Mouse (Mus musculus) gastrocnemius, postnatal 25 days (tissue): Measurements from ENCODE around the gene Hipk4. TPM values are rescaled to one million over a fixed set of nuclear protein-coding genes. Genes with fewer than 3 reads are reported as not detected.
"Not testable (repeated sequence)": the region's sequence is repeated elsewhere in the genome, so short reads cannot be mapped to it uniquely, and the experiment has no call there.

Experiments used
- DNase-seq: peaks from one replicate; pipeline ENCODE4 v3.0.0; 2022
- total RNA-seq, 2 experiments: library from RNA; stranded (reverse); gene quantifications; 1 replicate in 1 of 2; 2 replicates in 1 of 2; pipeline ENCODE4 v1.2.3; 2021

The Hipk4 gene
- total RNA-seq, 2 experiments from 2014 or later, result 0.13 to 0.18 TPM

DNA sequence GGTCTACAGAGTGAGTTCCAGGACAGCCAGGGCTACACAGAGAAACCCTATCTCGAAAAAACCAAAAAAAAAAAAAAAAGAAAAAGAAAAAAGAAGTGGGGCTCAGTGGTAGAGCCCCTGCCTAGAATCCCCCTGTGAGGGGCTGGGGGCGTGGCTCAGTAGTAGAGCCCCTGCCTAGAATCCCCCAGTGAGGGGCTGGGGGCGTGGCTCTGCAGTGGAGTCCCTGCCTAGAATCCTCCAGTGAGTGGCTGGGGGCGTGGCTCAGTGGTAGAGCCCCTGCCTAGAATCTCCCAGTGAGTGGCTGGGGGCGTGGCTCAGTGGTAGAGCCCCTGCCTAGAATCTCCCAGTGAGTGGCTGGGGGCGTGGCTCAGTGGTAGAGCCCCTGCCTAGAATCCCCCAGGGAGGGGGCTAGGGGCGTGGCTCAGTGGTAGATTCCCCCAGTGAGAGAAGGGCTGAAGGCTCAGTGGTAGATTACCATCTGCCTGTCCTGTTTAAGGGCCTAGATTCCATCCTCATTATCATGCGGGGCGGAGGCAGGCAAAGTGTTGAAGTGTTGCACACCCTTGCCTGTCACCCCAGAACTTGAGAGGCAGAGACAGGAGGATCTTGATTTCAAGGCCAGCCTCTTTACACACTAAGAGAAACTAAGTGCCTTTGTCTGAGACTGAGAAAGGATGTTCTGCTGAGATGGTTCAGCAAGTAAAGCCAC lies 28.3 kb upstream of the Hipk4 start:
- DNase-seq, result not testable (repeated sequence)

GRCm38 (mm10) chr7:27499036-27499435 lies 24.0 kb upstream of the Hipk4 start, which contains the start of gene Prx:
Prx (plus strand) TSS chr7:27499324.
- no peak for DNase-seq

- peak; percentile 84 for DNase-seq
Observed at GRCm38 (mm10) chr7:27501620-27502019, 21.4 kb upstream of the Hipk4 start.

DNA sequence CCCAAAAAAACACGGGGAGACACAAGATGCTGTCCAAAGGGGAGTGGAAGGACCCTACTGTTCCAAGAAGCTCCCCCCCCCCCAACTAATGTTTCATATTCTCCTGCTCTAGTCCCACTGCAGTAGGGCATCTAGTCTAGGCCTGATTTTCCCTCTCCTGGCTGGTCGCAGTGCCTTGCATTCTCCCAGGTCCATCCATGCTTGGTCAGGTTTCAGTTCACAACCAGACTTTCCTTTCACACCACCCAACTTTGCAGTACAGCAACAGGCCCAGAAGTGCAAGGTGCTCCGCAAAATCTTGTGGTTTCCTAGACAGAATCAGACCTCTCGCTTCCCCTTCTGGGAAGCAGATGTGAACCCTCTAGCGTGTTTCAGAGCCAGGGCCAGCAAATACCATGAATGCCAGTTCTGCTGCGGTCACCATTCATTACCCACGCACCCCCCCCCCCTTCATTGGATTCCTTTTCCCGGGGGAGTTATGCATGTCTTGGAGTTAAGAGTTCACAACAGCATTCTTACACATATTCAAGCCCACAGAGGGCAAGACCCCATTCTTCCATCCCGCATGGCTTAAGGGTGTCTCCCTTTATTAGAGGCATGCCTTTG lies 16.2 kb upstream of the Hipk4 start:
- DNase-seq, result no peak

GRCm38 (mm10) chr7:27507711-27508647 lies 15.1 kb upstream of the Hipk4 start:
- peak; percentile 96 for DNase-seq

- peak; percentile 47 for DNase-seq
Observed at GRCm38 (mm10) chr7:27508648-27509005, 14.4 kb upstream of the Hipk4 start.

- DNase-seq, result no peak
Observed at GRCm38 (mm10) chr7:27510809-27511208, 12.3 kb upstream of the Hipk4 start.

DNA sequence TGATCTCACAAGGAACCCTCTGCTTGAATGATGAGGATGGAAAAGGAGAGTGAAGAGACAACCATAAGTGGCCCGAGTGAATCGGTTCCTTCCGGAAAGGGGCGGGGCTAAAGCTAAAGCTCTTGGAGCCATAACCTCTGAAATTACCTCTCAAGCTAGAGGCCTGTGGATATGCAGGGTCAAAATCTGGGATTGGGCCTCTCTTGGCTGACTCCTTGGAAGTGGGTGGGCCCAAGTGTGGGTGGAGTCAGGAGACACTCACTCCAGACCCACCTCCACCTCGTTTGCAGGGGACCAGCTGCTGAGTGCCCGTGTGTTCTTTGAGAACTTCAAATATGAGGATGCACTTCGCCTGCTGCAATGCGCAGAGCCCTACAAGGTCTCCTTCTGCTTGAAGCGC lies 8.1 kb upstream of the Hipk4 start:
- DNase-seq, result no peak

DNA sequence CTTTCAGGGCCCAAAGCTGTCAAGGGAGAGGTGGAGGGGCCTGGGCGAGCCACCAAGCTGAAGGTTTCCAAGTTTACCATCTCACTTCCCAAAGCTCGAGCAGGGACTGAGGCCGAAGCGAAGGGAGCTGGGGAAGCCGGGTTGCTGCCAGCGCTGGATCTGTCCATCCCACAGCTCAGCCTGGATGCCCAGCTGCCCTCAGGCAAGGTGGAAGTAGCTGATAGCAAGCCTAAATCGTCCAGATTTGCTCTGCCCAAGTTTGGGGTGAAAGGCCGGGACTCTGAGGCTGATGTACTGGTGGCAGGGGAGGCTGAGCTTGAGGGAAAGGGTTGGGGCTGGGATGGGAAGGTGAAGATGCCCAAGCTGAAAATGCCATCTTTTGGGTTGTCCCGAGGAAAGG lies 4.8 kb upstream of the Hipk4 start:
- DNase-seq, result no peak

DNA sequence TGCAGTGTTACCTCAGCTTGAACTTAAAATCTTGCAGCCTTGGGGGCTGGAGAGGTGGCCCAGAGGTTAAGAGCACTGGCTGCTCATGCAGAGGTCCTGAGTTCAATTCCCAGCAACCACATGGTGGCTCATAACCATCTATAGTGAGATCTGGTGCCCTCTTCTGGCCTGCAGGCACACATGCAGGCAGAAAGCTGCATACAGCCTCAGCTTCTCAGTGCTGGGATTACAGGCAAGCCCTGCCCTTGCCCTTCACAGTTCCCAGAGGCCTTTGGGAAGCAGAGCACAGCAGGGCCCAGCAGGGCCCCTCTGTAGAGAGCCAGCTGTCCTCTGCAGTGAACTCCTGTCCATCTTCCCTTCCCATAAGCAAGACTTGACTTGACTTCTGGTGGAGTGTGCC lies 3.0 kb upstream of the Hipk4 start:
- no peak for DNase-seq

- DNase-seq, result no peak
Observed at GRCm38 (mm10) chr7:27520599-27520998, 2.5 kb upstream of the Hipk4 start.

DNA sequence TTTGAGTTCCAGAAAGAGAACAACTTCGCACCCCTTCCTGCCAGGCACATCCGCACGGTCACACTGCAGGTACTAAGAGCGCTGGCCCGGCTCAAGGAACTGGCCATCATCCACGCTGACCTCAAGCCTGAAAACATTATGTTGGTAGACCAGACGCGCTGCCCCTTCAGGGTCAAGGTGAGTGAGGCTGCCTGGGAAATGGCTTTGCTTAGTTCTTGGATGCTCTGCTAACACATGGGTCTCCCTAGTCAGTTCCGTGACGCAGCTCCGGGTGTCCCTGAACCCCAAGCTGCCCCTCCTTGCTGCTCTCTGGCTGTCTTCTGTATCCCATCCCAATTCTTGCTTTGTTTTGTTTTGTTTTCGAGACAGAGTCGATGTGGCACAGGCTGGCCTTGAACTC lies 738 bp downstream of the Hipk4 start:
- DNase-seq, result no peak

GRCm38 (mm10) chr7:27526039-27526827 lies 3.2 kb downstream of the Hipk4 start:
- no peak for DNase-seq

- no peak for DNase-seq
Observed at GRCm38 (mm10) chr7:27529070-27529469, 6.0 kb downstream of the Hipk4 start.

- no peak for DNase-seq
Observed at GRCm38 (mm10) chr7:27530937-27531336, 7.9 kb downstream of the Hipk4 start.

DNA sequence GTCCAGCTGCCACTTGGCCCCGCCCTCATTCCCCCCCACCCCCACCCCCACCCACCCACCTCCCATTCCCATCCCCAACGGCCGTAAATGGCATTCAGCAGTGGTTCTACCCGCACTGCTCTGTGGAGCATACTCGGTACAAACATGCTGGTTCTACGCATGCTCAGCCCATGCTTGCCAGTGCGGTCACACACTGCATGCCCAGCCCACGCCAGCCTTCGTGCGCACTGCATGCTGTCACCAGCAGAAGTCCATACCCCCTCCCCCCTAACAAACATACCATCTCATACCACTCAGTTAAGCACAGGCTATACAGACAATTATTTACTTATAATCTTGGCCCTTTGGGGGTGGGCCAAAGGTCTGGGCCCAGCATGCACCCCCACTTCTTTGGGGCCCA lies 8.6 kb downstream of the Hipk4 start:
- DNase-seq, result no peak

DNA sequence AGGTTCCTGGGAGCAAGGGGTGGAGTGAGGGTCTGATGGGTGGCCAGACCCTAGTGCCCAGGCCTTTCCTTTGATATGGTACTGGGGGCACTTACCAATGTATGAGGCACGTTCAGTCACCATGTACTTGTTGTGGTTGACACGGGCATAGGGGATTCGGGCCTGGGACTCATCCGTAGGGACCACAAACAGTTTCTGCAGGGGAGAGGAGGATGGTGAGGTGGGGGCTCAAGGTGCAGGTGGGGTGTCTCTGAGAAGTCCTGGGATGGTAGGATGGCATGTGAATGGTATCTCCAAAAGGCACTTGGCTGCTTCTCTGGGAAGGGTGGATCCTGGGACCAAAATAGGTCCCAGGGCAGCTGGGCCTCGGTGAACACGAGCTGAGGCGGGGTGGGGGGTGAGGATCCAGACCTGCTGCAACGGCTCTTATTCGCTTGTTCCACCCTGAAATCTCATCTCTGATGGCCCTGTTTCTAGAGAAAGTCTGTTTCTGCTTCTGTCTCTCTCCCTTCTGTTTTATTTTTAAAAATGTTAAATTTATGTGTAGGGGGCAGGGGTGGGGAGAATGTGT lies 9.5 kb downstream of the Hipk4 start:
- no peak for DNase-seq

DNA sequence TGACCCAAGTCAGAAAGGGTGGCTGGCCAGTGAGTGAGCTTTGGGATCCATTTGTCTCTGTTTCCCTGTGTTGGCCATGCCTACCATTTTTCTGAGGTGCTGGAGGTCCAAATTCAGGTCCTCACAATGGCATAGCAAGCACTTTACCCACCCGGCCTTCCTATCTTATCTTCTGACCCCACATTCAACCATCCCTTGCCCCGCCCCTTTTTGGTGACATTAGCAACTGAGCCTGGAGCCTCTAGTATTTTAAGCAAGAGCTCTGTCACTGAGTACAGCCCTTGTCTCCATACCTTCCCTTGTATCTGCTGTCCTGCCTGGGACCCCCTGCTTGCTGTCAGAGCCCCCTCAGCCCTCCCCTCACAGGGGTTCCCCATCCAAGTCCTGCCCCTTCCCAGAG lies 12.3 kb downstream of the Hipk4 start:
- DNase-seq, result no peak

- no peak for DNase-seq
Observed at GRCm38 (mm10) chr7:27536618-27537017, 13.6 kb downstream of the Hipk4 start.

DNA sequence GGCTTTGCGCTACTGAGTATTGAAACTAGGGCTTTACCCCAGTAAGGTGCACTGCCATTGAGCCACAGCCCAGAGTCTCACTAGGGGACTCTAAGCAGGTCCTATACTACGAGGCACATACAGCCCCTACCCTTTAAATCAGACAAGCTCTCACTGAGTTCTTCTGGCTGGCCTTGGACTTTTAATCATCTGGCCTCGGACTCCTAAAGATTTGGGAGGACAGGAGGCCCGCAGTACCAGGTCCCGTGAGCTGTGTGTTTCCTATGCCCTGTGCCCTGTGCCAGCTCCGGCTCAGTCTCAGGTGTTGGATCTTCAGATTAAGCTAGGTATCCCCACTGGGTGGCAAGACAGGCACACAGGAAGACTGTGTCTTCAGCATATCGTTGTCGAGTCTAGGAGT lies 14.9 kb downstream of the Hipk4 start:
- no peak for DNase-seq

DNA sequence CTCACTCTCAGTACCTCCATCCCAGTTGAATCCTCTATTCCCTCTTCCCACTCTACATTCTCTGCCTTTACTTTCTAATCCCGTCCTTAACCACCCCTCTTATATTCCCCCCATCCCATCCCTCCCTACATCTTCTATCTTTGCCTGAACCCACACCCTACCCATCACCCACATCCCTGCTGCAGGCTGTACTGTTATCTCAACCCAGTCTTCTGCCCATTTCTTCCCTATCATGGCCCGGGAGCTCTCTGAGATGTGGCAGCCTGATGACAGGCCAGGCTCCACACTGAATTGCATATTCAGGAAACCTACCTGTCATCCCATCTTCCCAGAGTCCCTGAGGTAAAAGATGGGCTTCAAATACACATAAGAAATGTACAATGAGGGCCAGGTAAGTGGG lies 15.7 kb downstream of the Hipk4 start:
- DNase-seq, result no peak

DNA sequence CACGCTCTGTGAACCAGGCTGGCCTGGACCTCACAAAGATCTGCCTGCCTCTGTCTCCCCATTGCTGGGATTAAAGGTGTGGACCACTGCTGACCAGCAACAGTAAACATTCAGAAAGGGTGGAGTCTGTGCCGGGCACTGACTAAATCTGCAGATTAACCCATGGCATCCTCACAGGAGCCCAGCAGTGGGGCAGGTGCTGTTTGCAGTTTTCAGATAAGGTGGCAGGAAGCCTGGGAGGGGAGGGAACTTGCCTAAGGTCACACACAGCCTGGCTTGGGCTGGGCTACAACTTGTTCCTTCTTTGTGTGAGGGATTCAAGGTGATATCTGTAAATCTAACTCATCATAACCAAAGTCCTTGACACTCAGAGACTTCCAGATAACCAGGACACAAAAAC lies 17.5 kb downstream of the Hipk4 start:
- no peak for DNase-seq
